Mouse (Mus musculus) kidney, adult 2 months (tissue): ENCODE measurements at regions not wholly inside any gene's neighbourhood (a gene's known extent, or its start where the extent isn't known, plus 50 kb on each side); places are given as distances from the start of the nearest gene placed in this dataset.
"Not testable (repeated sequence)": the region's sequence is repeated elsewhere in the genome, so short reads cannot be mapped to it uniquely, and the experiment has no call there.

Source experiments
- DNase-seq: peaks from one replicate; pipeline ENCODE4 v3.0.0; 2021
- H3K27ac ChIP-seq: fragments of 200-500 bp; 2 replicates; pipeline ENCODE4 v1.5.1; 2012; ENCODE audit warnings: low read depth, low read length, control low read depth, inconsistent platforms; ENCODE audit not compliant: insufficient read depth
- H3K27me3 ChIP-seq: fragments of 200-500 bp; replicated peaks from 2 replicates; pipeline ENCODE4 v1.6.1; 2012; ENCODE audit warnings: mild to moderate bottlenecking, moderate library complexity, low read length, inconsistent platforms; ENCODE audit not compliant: control insufficient read depth, insufficient read depth
- H3K36me3 ChIP-seq: fragments of 200-500 bp; 2 replicates; pipeline ENCODE4 v1.6.1; 2012; ENCODE audit warnings: mild to moderate bottlenecking, moderate library complexity, low read length, inconsistent platforms; ENCODE audit not compliant: control insufficient read depth, insufficient read depth
- H3K4me1 ChIP-seq: fragments of 200-500 bp; 2 replicates; pipeline ENCODE4 v1.6.1; 2011; ENCODE audit warnings: low read length; ENCODE audit not compliant: control insufficient read depth, insufficient read depth
- H3K4me3 ChIP-seq: fragments of 200-500 bp; 2 replicates; pipeline ENCODE4 v1.5.1; 2011; ENCODE audit warnings: mild to moderate bottlenecking, low read depth, low read length, control low read depth; ENCODE audit not compliant: insufficient read depth
- CTCF ChIP-seq: fragments of 200-500 bp; conservative IDR thresholded peaks from 2 replicates; pipeline ENCODE4 v1.5.1; 2011; ENCODE audit warnings: low read depth, mild to moderate bottlenecking, control low read depth, low read length, moderate library complexity, mixed read lengths; ENCODE audit not compliant: insufficient read depth, insufficient read length
- POLR2A ChIP-seq: fragments of 200-500 bp; IDR thresholded peaks from one replicate; pipeline ENCODE4 v1.6.1; 2011; ENCODE audit warnings: low read depth, low read length, control low read depth
- WGBS: fragments of 180-500 bp; shearing (Covaris S2); methylation state at CpG from one replicate; pipeline ENCODE4 v1.1.7; 2018; 5-methylcytosine and 5-hydroxymethylcytosine counted together

- no peaks in the 10 kb centered on the region for H3K27me3 ChIP-seq
- TF ChIP-seq POLR2A (no peak), CTCF (no peak)
- 69% methylated on average over 2 of the region's 2 CpGs for WGBS
Observed at GRCm38 (mm10) chr14:114261657-114262056, 830.4 kb upstream of the Gpc5 start.

GRCm38 (mm10) chr14:114300611-114301010 lies 791.4 kb upstream of the Gpc5 start:
- TF ChIP-seq CTCF (no peak), POLR2A (no peak)
- Histone ChIP-seq H3K27me3 (no peaks in the 10 kb centered on the region), H3K4me1 (no peaks in the 10 kb centered on the region), H3K36me3 (no peaks in the 10 kb centered on the region), H3K27ac (no peak overlapping the region), H3K4me3 (no peak overlapping the region)
- WGBS: 89% methylated on average over 6 of the region's 6 CpGs
- DNase-seq: no peak

More at GRCm38 (mm10) chr14:114261657-114262056, 830.4 kb upstream of the Gpc5 start:
- no peak overlapping the region for H3K27ac ChIP-seq
- no peaks in the 10 kb centered on the region for H3K36me3 ChIP-seq
- DNase-seq: no peak
- H3K4me1 ChIP-seq: no peaks in the 10 kb centered on the region
- no peak overlapping the region for H3K4me3 ChIP-seq

GRCm38 (mm10) chr14:114307479-114307878 lies 784.5 kb upstream of the Gpc5 start:
- Histone ChIP-seq H3K4me1 (no peaks in the 10 kb centered on the region), H3K36me3 (no peaks in the 10 kb centered on the region), H3K27ac (no peak overlapping the region), H3K27me3 (no peaks in the 10 kb centered on the region), H3K4me3 (no peak overlapping the region)
- no peak for DNase-seq
- no peak for TF ChIP-seq POLR2A
- TF ChIP-seq CTCF: no peak
- WGBS: 83% methylated on average over 2 of the region's 2 CpGs

GRCm38 (mm10) chr14:114332662-114333061 lies 759.4 kb upstream of the Gpc5 start:
- H3K4me3 ChIP-seq: no peak overlapping the region
- H3K27ac ChIP-seq: no peak overlapping the region
- no peaks in the 10 kb centered on the region for H3K36me3 ChIP-seq
- H3K4me1 ChIP-seq: no peaks in the 10 kb centered on the region
- no peak for DNase-seq
- no peaks in the 10 kb centered on the region for H3K27me3 ChIP-seq
- TF ChIP-seq POLR2A (no peak), CTCF (no peak)
- WGBS: 67% methylated on average over 6 of the region's 6 CpGs

- TF ChIP-seq POLR2A (no peak), CTCF (no peak)
- DNase-seq: no peak
- no peaks in the 10 kb centered on the region for H3K36me3 ChIP-seq
- no peak overlapping the region for H3K4me3 ChIP-seq
- H3K4me1 ChIP-seq: no peaks in the 10 kb centered on the region
- H3K27ac ChIP-seq: no peak overlapping the region
- no peaks in the 10 kb centered on the region for H3K27me3 ChIP-seq
- WGBS: 59% methylated on average over 6 of the region's 6 CpGs
Observed at GRCm38 (mm10) chr14:114349345-114349744, 742.7 kb upstream of the Gpc5 start.

GRCm38 (mm10) chr14:114349816-114350215 lies 742.2 kb upstream of the Gpc5 start:
- H3K4me1 ChIP-seq, H3K27me3 ChIP-seq, H3K36me3 ChIP-seq, H3K27ac ChIP-seq, H3K4me3 ChIP-seq, DNase-seq: not testable (repeated sequence)
- 78% methylated on average over 9 of the region's 11 CpGs for WGBS

- TF ChIP-seq POLR2A (no peak), CTCF (no peak)
- Histone ChIP-seq H3K36me3 (no peaks in the 10 kb centered on the region), H3K27ac (no peak overlapping the region), H3K27me3 (no peaks in the 10 kb centered on the region), H3K4me1 (no peaks in the 10 kb centered on the region), H3K4me3 (no peak overlapping the region)
- no peak for DNase-seq
- 91% methylated on average over 5 of the region's 5 CpGs for WGBS
Observed at GRCm38 (mm10) chr14:114352307-114352706, 739.7 kb upstream of the Gpc5 start.

GRCm38 (mm10) chr14:114374847-114375246 lies 717.2 kb upstream of the Gpc5 start:
- WGBS: 97% methylated on average over 3 of the region's 3 CpGs

More at GRCm38 (mm10) chr14:114374847-114375246, 717.2 kb upstream of the Gpc5 start:
- TF ChIP-seq CTCF (no peak), POLR2A (no peak)
- H3K27me3 ChIP-seq: no peaks in the 10 kb centered on the region
- DNase-seq: no peak
- no peak overlapping the region for H3K27ac ChIP-seq
- H3K36me3 ChIP-seq: no peaks in the 10 kb centered on the region
- no peak overlapping the region for H3K4me3 ChIP-seq
- no peaks in the 10 kb centered on the region for H3K4me1 ChIP-seq
